Mouse (Mus musculus): Measurements from ENCODE around the gene Fam19a3. TPM values are rescaled to one million over a fixed set of nuclear protein-coding genes. Genes with fewer than 3 reads are reported as not detected.

Fam19a3 gene
- total and polyA plus RNA-seq, 2 experiments from 2014 or later, result 0.11 TPM; not detected in 1

DNA sequence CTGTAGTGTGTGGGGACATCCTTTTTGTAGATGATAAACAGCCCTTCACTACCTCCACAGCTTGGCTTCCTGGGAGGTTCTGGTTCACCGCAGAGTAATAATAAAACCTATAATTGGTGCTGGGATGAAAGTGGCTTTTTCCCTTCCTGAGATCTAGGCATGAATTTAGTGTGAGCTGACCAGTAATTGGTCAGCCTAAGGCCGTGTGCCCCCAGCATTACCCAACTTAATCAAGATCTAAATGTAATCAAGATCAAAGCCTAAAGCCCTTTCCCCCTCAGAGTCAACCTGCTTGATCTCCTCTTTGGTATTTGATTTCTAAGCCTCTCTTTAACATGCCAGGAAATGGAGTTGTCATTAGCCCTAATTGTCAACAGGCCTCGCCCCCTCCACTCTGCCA lies 48.7 kb downstream of the Fam19a3 start:
- ATAC-seq (ENCODE audit: low FRiP score), result no peak
- no peaks in the 10 kb centered on the region for H3K27me3 ChIP-seq (ENCODE audit: insufficient read depth, low read length)
- H3K4me1 ChIP-seq (ENCODE audit: insufficient read depth, low read length), result no peaks in the 10 kb centered on the region
- no peaks in the 10 kb centered on the region for H3K9me3 ChIP-seq (ENCODE audit: low read length)
- H3K27ac ChIP-seq (ENCODE audit: low read depth, low read length), result no peak overlapping the region
- H3K9ac ChIP-seq (replicated peaks; ENCODE audit: low read length, poor library complexity, severe bottlenecking), result no peak overlapping the region
- no peaks in the 10 kb centered on the region for H3K36me3 ChIP-seq (ENCODE audit: insufficient read depth, low read length)
- WGBS, result 54% methylated on average over 3 of the region's 3 CpGs
- no peak overlapping the region for H3K4me3 ChIP-seq (ENCODE audit: low read depth, low read length)
- DNase-seq (ENCODE audit: low spot score), result no peak
- H3K4me2 ChIP-seq (ENCODE audit: low read depth, low read length, poor library complexity, severe bottlenecking), result no peak overlapping the region
- no peak for TF ChIP-seq CTCF (IDR thresholded peaks at IDR 0.05)

DNA sequence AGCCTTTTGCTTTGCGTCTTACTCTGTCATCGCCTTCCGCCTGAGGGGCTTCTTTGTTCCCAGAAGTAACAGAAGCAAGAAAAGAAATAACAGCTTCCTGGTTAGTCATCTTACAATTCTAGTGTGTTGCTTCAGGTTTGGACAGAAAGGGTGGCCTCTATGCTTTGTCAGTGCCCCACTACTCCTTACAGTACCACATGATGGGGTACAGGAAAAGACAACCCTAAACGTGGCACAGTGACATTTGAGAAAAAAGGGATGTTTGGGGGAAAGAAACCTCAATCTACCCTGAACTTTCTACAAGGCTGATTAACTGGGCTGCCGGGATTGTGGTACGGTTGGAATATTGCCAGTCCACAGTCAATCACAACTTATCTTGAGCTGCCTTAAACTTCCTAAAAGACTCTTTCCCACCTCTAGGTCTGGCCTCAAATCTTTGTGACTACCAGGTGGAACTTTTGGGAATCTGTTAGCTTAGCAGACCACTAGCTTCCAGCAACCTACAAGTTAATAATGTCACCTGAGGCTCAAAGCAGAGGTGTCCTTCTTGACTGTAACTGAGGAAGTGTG lies 52.3 kb downstream of the Fam19a3 start:
- Histone ChIP-seq H3K36me3 (ENCODE audit: insufficient read depth, low read length) (no peaks in the 10 kb centered on the region), H3K4me1 (ENCODE audit: insufficient read depth, low read length) (no peaks in the 10 kb centered on the region), H3K9ac (replicated peaks; ENCODE audit: low read length, poor library complexity, severe bottlenecking) (no peak overlapping the region), H3K4me2 (ENCODE audit: low read depth, low read length, poor library complexity, severe bottlenecking) (no peak overlapping the region), H3K9me3 (ENCODE audit: low read length) (no peaks in the 10 kb centered on the region), H3K4me3 (ENCODE audit: low read depth, low read length) (no peak overlapping the region), H3K27me3 (ENCODE audit: insufficient read depth, low read length) (no peaks in the 10 kb centered on the region), H3K27ac (ENCODE audit: low read depth, low read length) (no peak overlapping the region)
- ATAC-seq (ENCODE audit: low FRiP score), result no peak
- no peak for TF ChIP-seq CTCF (IDR thresholded peaks at IDR 0.05)
- 87% methylated on average over 6 of the region's 6 CpGs for WGBS
- no peak for DNase-seq (ENCODE audit: low spot score)

Other genes starting within 250 kb of the Fam19a3 start
- 31.2 and 36.6 TPM in 2 replicates for gene Slc16a1, start 143.2 kb downstream of the Fam19a3 start, total RNA-seq (2014; rRNA removed)
- 19.1 and 20.5 TPM in 2 replicates for gene Slc16a1, start 143.2 kb downstream of the Fam19a3 start, polyA plus RNA-seq (2015; fragmentation: Nextera tagmentation; extraction: Ambion mirVana)
- gene Ppm1j, start 784 bp downstream of the Fam19a3 start, total RNA-seq (2014; rRNA removed), result 0.22 and 0.76 TPM in 2 replicates
- 1.2 and 1.3 TPM in 2 replicates for gene Ppm1j, start 784 bp downstream of the Fam19a3 start, polyA plus RNA-seq (2015; fragmentation: Nextera tagmentation; extraction: Ambion mirVana)
- gene Rhoc, start 6.5 kb upstream of the Fam19a3 start, total RNA-seq (2014; rRNA removed), result 35.2 and 50.9 TPM in 2 replicates
- 39.9 and 44.8 TPM in 2 replicates for gene Rhoc, start 6.5 kb upstream of the Fam19a3 start, polyA plus RNA-seq (2015; fragmentation: Nextera tagmentation; extraction: Ambion mirVana)
- 7.9 and 18.2 TPM in 2 replicates for gene Mov10, start 36.7 kb upstream of the Fam19a3 start, total RNA-seq (2014; rRNA removed)
- gene Mov10, start 36.7 kb upstream of the Fam19a3 start, polyA plus RNA-seq (2015; fragmentation: Nextera tagmentation; extraction: Ambion mirVana), result 6.1 and 7.7 TPM in 2 replicates
- 33.6 and 40.0 TPM in 2 replicates for gene St7l, start 82.2 kb upstream of the Fam19a3 start, total RNA-seq (2014; rRNA removed)
- 31.7 and 34.5 TPM in 2 replicates for gene St7l, start 82.2 kb upstream of the Fam19a3 start, polyA plus RNA-seq (2015; fragmentation: Nextera tagmentation; extraction: Ambion mirVana)
- 110 and 112 TPM in 2 replicates for gene Capza1, start 82.7 kb upstream of the Fam19a3 start, total RNA-seq (2014; rRNA removed)
- gene Capza1, start 82.7 kb upstream of the Fam19a3 start, polyA plus RNA-seq (2015; fragmentation: Nextera tagmentation; extraction: Ambion mirVana), result 99.2 and 103 TPM in 2 replicates
- 2.2 and 3.2 TPM in 2 replicates for gene Wnt2b, start 180.1 kb upstream of the Fam19a3 start, total RNA-seq (2014; rRNA removed)
- 0.54 and 0.66 TPM in 2 replicates for gene Wnt2b, start 180.1 kb upstream of the Fam19a3 start, polyA plus RNA-seq (2015; fragmentation: Nextera tagmentation; extraction: Ambion mirVana)

Measured in midbrain, postnatal 0 days (tissue).